Mouse (Mus musculus): ENCODE results near the gene Traf7. TPM values are rescaled to one million over a fixed set of nuclear protein-coding genes. Genes with fewer than 3 reads are reported as not detected.

Gene Traf7
- total and polyA plus RNA-seq, 3 experiments = 109 to 176 (median 122) TPM

- dilution Hi-C loops (cut with MboI; ENCODE audit: extremely low pct_ligation_motif_present, extremely low pct_unique_long_range_greater_than_20kb, low sequenced_read_pairs) = no loop called here
- H3K9me3 ChIP-seq (replicated peaks; ENCODE audit: low read length) = no peaks in the 10 kb centered on the region
- peaks cover 2 to 19% of the 10 kb centered on the region in 2 experiments; a peak in 2 of 4 replicates for H3K4me1 ChIP-seq (ENCODE audit: control insufficient read depth in 1 of 2, insufficient read depth in 2 of 2)
- in situ Hi-C loops (cut with MboI; ENCODE audit: low pct_ligation_motif_present, low pct_unique_long_range_greater_than_20kb, low sequenced_read_pairs) = no loop called here
- TF ChIP-seq USF1 (IDR thresholded peaks at IDR 0.05; ENCODE audit: low read depth, low read length) (no peak), GABPA (IDR thresholded peaks at IDR 0.05; ENCODE audit: insufficient replicate concordance, low read depth, low read length) (no peak), NELFE (IDR thresholded peaks at IDR 0.05; ENCODE audit: low read depth, low read length) (no peak), PAX5 (IDR thresholded peaks at IDR 0.05; ENCODE audit: low read length) (no peak), MAX (IDR thresholded peaks at IDR 0.05; ENCODE audit: low read length) (no peak), POLR2A (IDR thresholded peaks at IDR 0.05; ENCODE audit: low read depth, low read length) (no peak), IRF4 (IDR thresholded peaks at IDR 0.05; ENCODE audit: low read depth, low read length) (no peak), MAFK (IDR thresholded peaks at IDR 0.05; ENCODE audit: insufficient replicate concordance, low read length) (no peak), MAZ (IDR thresholded peaks at IDR 0.05; ENCODE audit: low read depth, low read length) (no peak), ZNF384 (IDR thresholded peaks at IDR 0.05; ENCODE audit: low read depth, low read length) (no peak), HCFC1 (IDR thresholded peaks at IDR 0.05; ENCODE audit: low read depth, low read length) (no peak), SMC3 (IDR thresholded peaks at IDR 0.05; ENCODE audit: low read depth, low read length) (no peak), MXI1 (IDR thresholded peaks at IDR 0.05; ENCODE audit: low read depth, low read length) (no peak), MEF2A (IDR thresholded peaks at IDR 0.05; ENCODE audit: borderline replicate concordance, low read depth, low read length) (no peak), ZC3H11A (IDR thresholded peaks at IDR 0.05; ENCODE audit: low read depth, low read length) (no peak), CHD1 (IDR thresholded peaks at IDR 0.05; ENCODE audit: low read depth, low read length) (no peak)
- no peak overlapping the region for H3K9ac ChIP-seq (ENCODE audit: insufficient read depth, low read depth)
- no peak overlapping the region for H3K4me3 ChIP-seq (replicated peaks in 1 of 3; ENCODE audit: low read depth in 2 of 3, low read length in 2 of 3, poor library complexity in 1 of 3)
- H3K27me3 ChIP-seq (replicated peaks) = no peaks in the 10 kb centered on the region
- H3K36me3 ChIP-seq (replicated peaks in 1 of 2; ENCODE audit: control insufficient read depth in 1 of 2, insufficient read depth in 1 of 2, low read length in 1 of 2) = peaks cover 60 to 97% of the 10 kb centered on the region in 2 experiments
- no peak for DNase-seq (ENCODE audit: extremely low read depth)
- no peak overlapping the region for H3K27ac ChIP-seq (ENCODE audit: insufficient read depth, low read depth)
- H3K79me2 ChIP-seq (replicated peaks; ENCODE audit: control insufficient read depth, extremely low read depth, insufficient read depth, poor library complexity, severe bottlenecking) = no peaks in the 10 kb centered on the region
- no peak overlapping the region for H3K4me2 ChIP-seq (ENCODE audit: insufficient read depth, low read depth, poor library complexity, severe bottlenecking)
Observed at GRCm38 (mm10) chr17:24573811-24574210, 46.1 kb upstream of the Traf7 start.

DNA sequence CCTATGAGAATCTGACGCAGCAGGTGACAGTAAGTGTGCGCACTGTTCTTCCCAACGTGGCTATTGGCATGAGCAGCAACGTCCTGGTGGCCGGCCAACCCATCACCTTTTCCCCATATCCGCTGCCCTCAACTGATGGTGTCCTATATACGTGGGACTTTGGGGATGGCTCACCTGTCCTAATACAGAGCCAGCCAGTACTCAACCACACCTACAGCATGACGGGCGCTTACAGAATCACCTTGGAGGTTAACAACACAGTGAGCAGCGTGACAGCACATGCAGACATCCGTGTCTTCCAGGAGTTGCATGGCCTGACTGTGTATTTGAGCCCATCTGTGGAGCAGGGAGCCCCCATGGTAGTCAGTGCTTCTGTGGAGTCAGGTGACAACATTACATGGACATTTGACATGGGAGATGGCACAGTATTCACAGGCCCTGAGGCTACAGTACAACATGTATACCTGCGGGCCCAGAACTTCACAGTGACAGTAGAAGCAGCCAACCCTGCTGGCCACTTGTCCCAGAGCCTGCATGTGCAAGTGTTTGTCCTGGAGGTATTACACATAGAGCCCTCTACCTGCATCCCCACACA lies 45.0 kb upstream of the Traf7 start:
- Histone ChIP-seq H3K4me1 (ENCODE audit: control insufficient read depth in 1 of 2, insufficient read depth in 2 of 2) (peaks cover 2 to 15% of the 10 kb centered on the region in 2 experiments; a peak in 2 of 4 replicates), H3K79me2 (replicated peaks; ENCODE audit: control insufficient read depth, extremely low read depth, insufficient read depth, poor library complexity, severe bottlenecking) (no peaks in the 10 kb centered on the region), H3K9ac (ENCODE audit: insufficient read depth, low read depth) (no peak overlapping the region), H3K4me3 (replicated peaks in 1 of 3; ENCODE audit: low read depth in 2 of 3, low read length in 2 of 3, poor library complexity in 1 of 3) (no peak overlapping the region), H3K9me3 (replicated peaks; ENCODE audit: low read length) (no peaks in the 10 kb centered on the region), H3K27me3 (replicated peaks) (no peaks in the 10 kb centered on the region), H3K4me2 (ENCODE audit: insufficient read depth, low read depth, poor library complexity, severe bottlenecking) (no peak overlapping the region), H3K36me3 (replicated peaks in 1 of 2; ENCODE audit: control insufficient read depth in 1 of 2, insufficient read depth in 1 of 2, low read length in 1 of 2) (peaks cover 50 to 96% of the 10 kb centered on the region in 2 experiments), H3K27ac (ENCODE audit: insufficient read depth, low read depth) (no peak overlapping the region)
- in situ Hi-C loops (cut with MboI; ENCODE audit: low pct_ligation_motif_present, low pct_unique_long_range_greater_than_20kb, low sequenced_read_pairs) (no loop called here), dilution Hi-C loops (cut with MboI; ENCODE audit: extremely low pct_ligation_motif_present, extremely low pct_unique_long_range_greater_than_20kb, low sequenced_read_pairs) (no loop called here)
- no peak for DNase-seq (ENCODE audit: extremely low read depth)
- TF ChIP-seq MAX (IDR thresholded peaks at IDR 0.05; ENCODE audit: low read length) = no peak
- no peak for TF ChIP-seq PAX5 (IDR thresholded peaks at IDR 0.05; ENCODE audit: low read length)
- TF ChIP-seq BHLHE40 (IDR thresholded peaks at IDR 0.05; ENCODE audit: low read depth, low read length) = no peak
- TF ChIP-seq CHD1 (IDR thresholded peaks at IDR 0.05; ENCODE audit: low read depth, low read length) = no peak
- no peak for TF ChIP-seq POLR2A (IDR thresholded peaks at IDR 0.05; ENCODE audit: low read depth, low read length)
- TF ChIP-seq MEF2A (IDR thresholded peaks at IDR 0.05; ENCODE audit: borderline replicate concordance, low read depth, low read length) = no peak
- no peak for TF ChIP-seq KAT2A (IDR thresholded peaks at IDR 0.05; ENCODE audit: insufficient replicate concordance, low read length)
- no peak for TF ChIP-seq ZKSCAN1 (IDR thresholded peaks at IDR 0.05; ENCODE audit: borderline replicate concordance, low read depth, low read length)
- TF ChIP-seq MAFK (IDR thresholded peaks at IDR 0.05; ENCODE audit: insufficient replicate concordance, low read length) = no peak
- no peak for TF ChIP-seq NRF1 (IDR thresholded peaks at IDR 0.05; ENCODE audit: low read depth, low read length)
- TF ChIP-seq TCF12 (IDR thresholded peaks at IDR 0.05; ENCODE audit: low read depth, low read length) = no peak
- TF ChIP-seq NELFE (IDR thresholded peaks at IDR 0.05; ENCODE audit: low read depth, low read length) = no peak
- TF ChIP-seq CHD2 (IDR thresholded peaks at IDR 0.05; ENCODE audit: low read length) = no peak
- no peak for TF ChIP-seq JUND (conservative IDR thresholded peaks at IDR 0.05; ENCODE audit: low read depth, low read length)
- TF ChIP-seq IRF4 (IDR thresholded peaks at IDR 0.05; ENCODE audit: low read depth, low read length) = no peak
- TF ChIP-seq ZC3H11A (IDR thresholded peaks at IDR 0.05; ENCODE audit: low read depth, low read length) = no peak
- TF ChIP-seq E2F4 (IDR thresholded peaks at IDR 0.05; ENCODE audit: insufficient replicate concordance, low read depth, low read length) = no peak
- TF ChIP-seq ZNF384 (IDR thresholded peaks at IDR 0.05; ENCODE audit: low read depth, low read length) = no peak
- no peak for TF ChIP-seq GABPA (IDR thresholded peaks at IDR 0.05; ENCODE audit: insufficient replicate concordance, low read depth, low read length)
